Mouse (Mus musculus) lung, postnatal 0 days (tissue): ENCODE measurements at regions not wholly inside any gene's neighbourhood (a gene's known extent, or its start where the extent isn't known, plus 50 kb on each side); places are given as distances from the start of the nearest gene placed in this dataset.

Experiments used
- ATAC-seq: fragments of 200-750 bp; cut with Nextera tagmentation; 2 replicates; pipeline ENCODE4 v1.8.0; 2017; ENCODE audit warnings: moderate library complexity
- DNase-seq: peaks from one replicate; pipeline ENCODE4 v3.0.0-alpha.2; 2016; ENCODE audit warnings: low spot score
- H3K27ac ChIP-seq: fragments of 300-500 bp; sonication (generic); 2 replicates; pipeline ENCODE4 v1.5.1; 2014; ENCODE audit warnings: antibody characterized with exemption, mild to moderate bottlenecking, low read length, mixed read lengths
- H3K27me3 ChIP-seq: fragments of 300-500 bp; sonication (generic); replicated peaks from 2 replicates; pipeline ENCODE4 v1.6.1; 2014; ENCODE audit warnings: low read length, mixed read lengths; ENCODE audit not compliant: insufficient read depth
- H3K36me3 ChIP-seq: fragments of 300-500 bp; sonication (generic); 2 replicates; pipeline ENCODE4 v1.6.1; 2014; ENCODE audit warnings: low read length, mixed read lengths; ENCODE audit not compliant: insufficient read depth
- H3K4me1 ChIP-seq: fragments of 300-500 bp; sonication (generic); 2 replicates; pipeline ENCODE4 v1.6.1; 2014; ENCODE audit warnings: antibody characterized with exemption, low read depth, low read length, mixed read lengths; ENCODE audit not compliant: insufficient read depth
- H3K4me2 ChIP-seq: fragments of 300-500 bp; sonication (generic); replicated peaks from 2 replicates; pipeline ENCODE4 v1.6.1; 2014; ENCODE audit warnings: low read depth, mild to moderate bottlenecking, low read length, moderate library complexity, mixed read lengths
- H3K4me3 ChIP-seq: fragments of 300-500 bp; sonication (generic); 2 replicates; pipeline ENCODE4 v1.5.1; 2014; ENCODE audit warnings: low read depth, low read length
- H3K9ac ChIP-seq: fragments of 300-500 bp; sonication (generic); replicated peaks from 2 replicates; pipeline ENCODE4 v1.6.1; 2014; ENCODE audit warnings: low read depth, mild to moderate bottlenecking
- H3K9me3 ChIP-seq: fragments of 300-500 bp; sonication (generic); 2 replicates; pipeline ENCODE4 v1.6.1; 2016; ENCODE audit warnings: low read length, mixed read lengths
- CTCF ChIP-seq: IDR thresholded peaks from 2 replicates; pipeline ENCODE4 v1.5.1; 2016; ENCODE audit warnings: antibody characterized with exemption, mild to moderate bottlenecking
- EP300 ChIP-seq: IDR thresholded peaks from 2 replicates; pipeline ENCODE4 v1.6.1; 2016; ENCODE audit warnings: antibody characterized with exemption, mild to moderate bottlenecking, control low read depth
- WGBS: fragments of 180-500 bp; shearing (Covaris S2); extraction: QIAGEN DNeasy Blood & Tissue Kit; methylation state at CpG from one replicate; pipeline ENCODE4 v1.1.7; 2014; 5-methylcytosine and 5-hydroxymethylcytosine counted together

- no peak overlapping the region for H3K27ac ChIP-seq
- no peak overlapping the region for H3K9ac ChIP-seq
- peak; percentile 82 for DNase-seq
- H3K9me3 ChIP-seq = no peaks in the 10 kb centered on the region
- H3K4me1 ChIP-seq = no peaks in the 10 kb centered on the region
- H3K27me3 ChIP-seq = no peaks in the 10 kb centered on the region
- peak; percentile 84 for TF ChIP-seq EP300
- no peak for TF ChIP-seq CTCF
- 48% methylated on average over 4 of the region's 4 CpGs for WGBS
- H3K4me2 ChIP-seq = no peak overlapping the region
- H3K36me3 ChIP-seq = no peaks in the 10 kb centered on the region
- no peak overlapping the region for H3K4me3 ChIP-seq
- ATAC-seq = peak; percentile 83
Measured at GRCm38 (mm10) chr9:104463701-104464100, 83.4 kb upstream of the Cpne4 start.

GRCm38 (mm10) chr9:104460133-104460532 is 87.0 kb upstream of the Cpne4 start:
- DNase-seq = no peak
- Histone ChIP-seq H3K36me3 (no peaks in the 10 kb centered on the region), H3K27ac (no peak overlapping the region), H3K4me3 (no peak overlapping the region), H3K9me3 (no peaks in the 10 kb centered on the region), H3K4me2 (no peak overlapping the region), H3K9ac (no peak overlapping the region), H3K4me1 (no peaks in the 10 kb centered on the region), H3K27me3 (no peaks in the 10 kb centered on the region)
- no peak for ATAC-seq
- no peak for TF ChIP-seq EP300
- no peak for TF ChIP-seq CTCF

GRCm38 (mm10) chr9:104457635-104458034 is 89.5 kb upstream of the Cpne4 start:
- H3K27me3 ChIP-seq = no peaks in the 10 kb centered on the region
- no peak overlapping the region for H3K4me3 ChIP-seq
- WGBS = 30% methylated on average over 4 of the region's 4 CpGs
- no peak overlapping the region for H3K4me2 ChIP-seq
- no peaks in the 10 kb centered on the region for H3K4me1 ChIP-seq
- H3K36me3 ChIP-seq = no peaks in the 10 kb centered on the region
- no peaks in the 10 kb centered on the region for H3K9me3 ChIP-seq
- ATAC-seq = no peak
- no peak overlapping the region for H3K9ac ChIP-seq
- no peak overlapping the region for H3K27ac ChIP-seq
- TF ChIP-seq EP300 (no peak), CTCF (peak; percentile 58)
- DNase-seq = peak; percentile 25

DNA sequence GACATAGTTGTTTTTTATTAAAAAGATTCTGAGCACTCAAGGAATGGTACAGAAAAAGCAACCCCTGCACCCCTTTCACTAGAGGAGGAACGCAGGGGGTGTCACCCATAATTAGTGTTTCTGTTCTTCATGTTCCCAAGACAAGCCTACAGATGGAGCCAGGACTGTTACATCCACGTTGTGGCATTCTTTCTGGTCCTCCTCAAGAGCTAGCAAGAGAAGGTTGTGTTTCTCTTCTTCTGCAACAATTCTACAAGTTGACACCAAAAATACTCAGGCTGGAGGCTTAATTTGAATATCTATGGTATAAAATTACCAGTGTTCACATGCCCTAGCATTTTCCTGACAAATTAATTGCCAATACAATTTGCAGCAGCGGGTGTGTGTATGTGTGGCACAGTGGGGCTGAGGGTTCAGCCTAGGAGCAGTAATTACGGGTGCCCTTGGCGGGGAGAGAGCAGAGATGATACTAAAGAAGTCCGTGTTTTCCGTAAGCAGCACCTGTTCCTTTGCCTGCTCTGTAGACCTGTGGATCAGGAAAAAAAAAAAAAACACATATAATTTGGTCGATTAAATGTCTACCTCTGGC is 98.4 kb upstream of the Cpne4 start:
- Histone ChIP-seq H3K9me3 (no peaks in the 10 kb centered on the region), H3K27ac (no peak overlapping the region), H3K4me2 (no peak overlapping the region), H3K4me3 (no peak overlapping the region), H3K9ac (no peak overlapping the region), H3K27me3 (no peaks in the 10 kb centered on the region), H3K4me1 (no peaks in the 10 kb centered on the region), H3K36me3 (no peaks in the 10 kb centered on the region)
- TF ChIP-seq EP300 = no peak
- TF ChIP-seq CTCF = no peak
- DNase-seq (no peak), ATAC-seq (no peak)
- 68% methylated on average over 8 of the region's 8 CpGs for WGBS

- DNase-seq (no peak), ATAC-seq (no peak)
- H3K4me3 ChIP-seq = no peak overlapping the region
- H3K27me3 ChIP-seq = no peaks in the 10 kb centered on the region
- H3K4me2 ChIP-seq = no peak overlapping the region
- WGBS = 53% methylated on average over 5 of the region's 5 CpGs
- TF ChIP-seq EP300 (no peak), CTCF (peak; percentile 70)
- H3K36me3 ChIP-seq = no peaks in the 10 kb centered on the region
- no peak overlapping the region for H3K9ac ChIP-seq
- no peak overlapping the region for H3K27ac ChIP-seq
- H3K4me1 ChIP-seq = no peaks in the 10 kb centered on the region
- no peaks in the 10 kb centered on the region for H3K9me3 ChIP-seq
Measured at GRCm38 (mm10) chr9:104444906-104445305, 102.2 kb upstream of the Cpne4 start.

DNA sequence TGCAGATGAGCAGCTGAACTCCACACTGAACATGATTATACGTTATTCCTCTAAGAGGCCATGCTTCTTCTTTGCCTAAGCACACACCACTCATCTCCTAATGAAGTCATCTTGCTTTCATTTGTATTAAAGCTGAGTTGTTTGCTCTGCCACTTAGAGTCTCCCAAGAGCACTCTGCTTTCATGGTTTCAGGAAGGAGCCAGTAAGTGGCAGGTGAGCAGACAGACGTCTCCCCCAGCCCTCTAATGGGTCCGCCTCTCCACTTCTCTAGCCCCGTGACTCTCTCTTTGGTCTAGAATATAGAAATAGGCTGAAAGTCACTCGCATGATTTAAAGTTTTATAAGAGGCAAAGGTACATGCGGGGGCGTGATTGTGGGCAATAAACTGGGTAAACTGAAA is 103.8 kb upstream of the Cpne4 start:
- Histone ChIP-seq H3K36me3 (no peaks in the 10 kb centered on the region), H3K4me1 (no peaks in the 10 kb centered on the region), H3K9ac (no peak overlapping the region), H3K4me3 (no peak overlapping the region), H3K9me3 (no peaks in the 10 kb centered on the region), H3K4me2 (no peak overlapping the region), H3K27ac (no peak overlapping the region), H3K27me3 (no peaks in the 10 kb centered on the region)
- 46% methylated on average over 7 of the region's 7 CpGs for WGBS
- peak; percentile 96 for ATAC-seq
- TF ChIP-seq CTCF (no peak), EP300 (peak; percentile 78)
- DNase-seq = peak; percentile 90

GRCm38 (mm10) chr9:104413021-104413420 is 75.5 kb upstream of the Acpp start:
- H3K9me3 ChIP-seq = no peaks in the 10 kb centered on the region
- no peaks in the 10 kb centered on the region for H3K27me3 ChIP-seq
- DNase-seq = no peak
- no peak overlapping the region for H3K4me3 ChIP-seq
- TF ChIP-seq CTCF (no peak), EP300 (no peak)
- 23% methylated on average over 5 of the region's 5 CpGs for WGBS
- no peak overlapping the region for H3K4me2 ChIP-seq
- no peaks in the 10 kb centered on the region for H3K4me1 ChIP-seq
- no peak overlapping the region for H3K27ac ChIP-seq
- H3K9ac ChIP-seq = no peak overlapping the region
- no peaks in the 10 kb centered on the region for H3K36me3 ChIP-seq
- ATAC-seq = no peak
